Mouse (Mus musculus) spleen, adult 2 months (tissue): ENCODE results near the gene Rasgrp1.

Source experiments
- CTCF ChIP-seq: fragments of 200-500 bp; IDR thresholded peaks from 2 replicates; pipeline ENCODE4 v1.5.1; 2011; ENCODE audit warnings: mild to moderate bottlenecking, inconsistent platforms; ENCODE audit not compliant: insufficient read depth, insufficient read length, insufficient replicate concordance; ENCODE audit errors: extremely low read depth
- POLR2A ChIP-seq: fragments of 200-500 bp; IDR thresholded peaks from 2 replicates; pipeline ENCODE4 v1.6.1; 2011; ENCODE audit warnings: low read depth, low read length, inconsistent platforms

DNA sequence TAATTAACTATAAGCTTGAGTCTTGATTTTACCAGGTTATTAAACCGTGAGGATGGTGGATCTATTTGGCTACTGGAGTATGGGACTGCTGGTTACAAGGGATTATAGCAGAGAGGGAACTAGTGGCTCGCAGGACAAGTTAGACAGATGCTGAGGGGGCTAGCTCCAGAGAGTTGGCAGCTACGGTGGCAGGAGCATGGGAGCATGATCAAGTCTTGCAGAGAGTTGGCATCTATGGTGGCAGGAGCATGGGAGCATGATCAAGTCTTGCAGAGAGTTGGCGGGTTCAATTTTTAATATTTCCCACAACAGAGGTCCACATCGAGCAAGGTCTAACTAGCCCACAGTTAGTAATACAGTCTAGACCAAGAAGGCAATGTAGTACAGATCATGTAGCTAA is 37.9 kb downstream of the Rasgrp1 start:
- TF ChIP-seq POLR2A (no peak), CTCF (no peak)
